Mouse (Mus musculus): ENCODE measurements around the gene Spdef.

DNA sequence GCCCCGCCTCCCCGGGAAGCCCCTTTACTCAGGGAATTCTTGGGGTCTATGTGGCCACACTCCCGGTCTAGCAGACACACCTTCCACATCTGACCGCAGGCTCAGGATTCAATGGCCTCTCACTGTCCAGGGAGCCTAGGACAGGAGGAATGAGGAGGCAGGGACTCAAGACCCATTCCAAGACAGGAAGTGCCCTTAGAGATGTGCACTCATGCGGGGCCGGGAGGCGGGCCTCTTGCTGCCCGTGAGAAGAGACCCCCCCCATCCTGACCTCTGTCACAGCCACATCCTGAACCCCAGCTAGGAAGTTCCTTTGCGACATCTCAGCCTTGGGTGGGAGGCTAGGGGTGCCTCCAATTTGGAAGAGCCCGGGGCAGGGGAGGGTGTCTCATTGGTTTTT is 3.7 kb downstream of the Spdef start:
- TF ChIP-seq CTCF (IDR thresholded peaks at IDR 0.05; ENCODE audit: low read depth) (no peak), EP300 (IDR thresholded peaks at IDR 0.05; ENCODE audit: low read depth) (no peak)

All from liver, embryonic 14.5 days (tissue).